Mouse (Mus musculus): ENCODE data around the gene Edn1. TPM values are rescaled to one million over a fixed set of nuclear protein-coding genes. Genes with fewer than 3 reads are reported as not detected.

Edn1 gene
- 2.4 and 3.0 TPM in 2 replicates for polyA plus RNA-seq (2012; rRNA removed)

GRCm38 (mm10) chr13:42301161-42301721, at the start of gene Edn1:
TSS of gene Edn1 (plus strand) at chr13:42301476.

Other genes with a start within 250 kb of the Edn1 start
- gene Hivep1, start 249.5 kb upstream of the Edn1 start, polyA plus RNA-seq (2012; rRNA removed), result 25.9 and 26.6 TPM in 2 replicates